Mouse (Mus musculus) cerebellum, postnatal 25 days (tissue): Measurements from ENCODE around the gene Zfp937.
A peak's percentile ranks its signal among the peaks of the same experiment; 100 is the strongest.
"Not testable (repeated sequence)": the region's sequence is repeated elsewhere in the genome, so short reads cannot be mapped to it uniquely, and the experiment has no call there.

ENCODE experiments used
- DNase-seq, 2 experiments: peaks; one replicate each; pipeline ENCODE4 v3.0.0; 2021; ENCODE audit warnings: mixed read lengths in 2 of 2

Zfp937 gene

DNA sequence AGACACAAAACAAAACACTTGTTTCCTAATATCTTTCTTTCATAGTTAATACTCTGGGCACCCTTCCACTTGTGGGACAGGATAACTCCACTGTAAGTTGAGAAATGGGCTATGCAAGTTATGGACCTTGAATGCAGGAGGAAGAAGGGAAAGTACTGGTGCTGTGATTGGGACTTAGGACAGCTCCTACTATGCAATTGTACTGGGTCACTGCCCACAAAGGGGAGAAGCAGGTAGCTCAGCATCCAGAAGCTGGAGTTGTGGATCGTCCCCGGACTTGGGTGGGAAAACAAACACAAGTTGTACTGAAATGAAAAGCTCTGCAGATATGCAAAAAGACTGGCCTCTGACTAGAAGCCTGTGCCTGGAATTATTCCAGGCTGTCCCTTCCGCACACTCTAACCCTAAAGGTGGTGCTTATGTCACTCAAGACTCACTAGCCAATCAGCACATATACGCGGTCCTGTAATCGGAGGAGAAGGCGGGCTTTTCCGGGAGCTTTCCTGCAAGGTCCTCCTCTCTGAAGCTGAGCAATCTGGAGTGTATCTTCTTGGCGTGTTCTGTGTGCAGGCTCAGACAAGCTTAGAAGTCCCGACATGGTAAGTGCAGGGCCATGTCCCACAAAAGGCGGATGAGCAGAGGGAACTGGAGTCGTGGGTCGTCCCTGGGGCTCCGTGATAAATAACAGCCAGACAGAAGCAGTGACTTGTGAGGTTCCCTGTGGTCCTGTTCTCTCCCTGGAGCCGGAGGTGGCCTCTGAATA, at the start of gene Zfp937:
TSS of gene Zfp937 (plus strand) at position 474 of the 763 bp plus-strand sequence.
- peak; percentile 78 to 82 for DNase-seq

DNA sequence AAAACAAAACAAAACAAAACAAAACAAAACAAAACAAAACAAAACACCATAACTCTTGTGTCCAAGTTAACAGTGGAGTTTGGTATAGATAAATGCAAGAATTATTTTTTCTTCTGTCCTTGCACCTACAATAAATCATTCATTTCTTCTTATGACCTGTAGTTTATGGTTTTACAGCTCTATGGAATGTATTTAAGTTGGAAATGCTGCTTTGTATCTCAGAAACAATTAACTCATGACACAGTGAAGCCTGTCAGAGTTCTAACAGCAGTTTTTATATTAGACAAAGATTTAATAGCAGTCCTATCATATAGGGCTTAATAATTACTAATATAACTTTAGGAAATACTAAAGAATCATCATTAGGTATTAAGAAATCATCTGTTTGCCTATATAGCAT, 44.0 kb upstream of the Zfp937 start:
- DNase-seq, result no peak

DNA sequence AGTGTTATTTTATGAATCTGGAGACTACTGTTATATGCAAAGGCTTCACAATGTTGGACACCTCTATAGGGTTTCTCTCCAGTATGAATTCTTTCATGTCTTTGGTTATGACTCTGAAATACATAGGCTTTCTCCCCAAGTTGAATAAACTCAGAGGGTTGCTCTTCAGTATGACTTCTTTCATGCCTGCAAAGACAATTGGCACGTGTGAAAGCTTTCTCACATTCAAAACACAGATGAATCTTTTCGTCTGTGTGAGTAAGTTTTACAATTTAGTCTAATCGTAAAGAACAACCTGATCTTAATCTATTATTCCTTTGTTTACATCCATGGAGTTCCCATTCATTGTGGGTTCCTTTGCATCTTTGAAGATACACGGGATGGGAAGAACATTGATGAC, 38.3 kb upstream of the Zfp937 start, which contains the start of gene Gm10770:
TSS of gene Gm10770 (minus strand) at position 101 of the 400 bp plus-strand sequence.
- not testable (repeated sequence) for DNase-seq

DNA sequence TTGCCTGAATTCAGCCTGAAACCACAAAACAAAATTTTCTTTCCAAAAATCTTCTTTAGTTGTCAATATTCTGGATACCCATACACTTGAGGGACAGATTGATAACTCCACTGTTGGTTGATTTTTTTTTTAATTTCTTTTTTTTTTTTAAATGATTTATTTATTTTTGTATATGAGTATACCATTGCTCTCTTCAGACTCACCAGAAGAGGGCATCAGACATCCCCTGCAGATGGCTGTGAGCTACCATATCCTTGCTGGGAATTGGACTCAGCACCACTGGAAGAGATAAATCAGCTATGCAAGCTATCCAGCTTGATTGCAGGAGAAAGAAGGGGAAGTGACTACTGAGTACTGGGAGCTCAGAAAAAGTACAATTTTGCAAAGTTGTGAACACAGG, 36.8 kb upstream of the Zfp937 start:
- not testable (repeated sequence) for DNase-seq

DNA sequence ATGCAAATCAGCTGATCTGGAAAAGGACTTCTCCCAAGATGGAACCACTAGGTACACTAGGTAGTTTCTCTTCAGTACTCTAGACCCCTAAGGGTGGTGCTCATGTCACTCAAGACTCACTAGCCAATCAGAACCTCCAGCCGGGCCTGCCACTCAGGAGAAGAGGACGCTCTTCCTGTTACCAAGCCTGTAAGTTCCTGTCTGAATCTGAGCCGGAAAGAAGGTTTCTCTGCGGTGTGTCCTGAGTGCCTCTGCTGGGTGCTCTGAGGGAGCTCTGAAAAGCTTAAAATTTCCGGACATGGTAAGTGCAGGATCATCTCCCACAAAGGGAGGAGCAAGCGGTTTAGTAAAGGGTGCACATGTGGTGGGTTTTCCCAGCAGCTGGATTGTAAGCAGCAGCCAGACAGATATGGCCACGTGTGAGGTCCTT, 36.3 kb upstream of the Zfp937 start, which contains the start of gene Gm14139:
TSS of gene Gm14139 (plus strand) at position 186 of the 430 bp plus-strand sequence.
- not testable (repeated sequence) for DNase-seq

DNA sequence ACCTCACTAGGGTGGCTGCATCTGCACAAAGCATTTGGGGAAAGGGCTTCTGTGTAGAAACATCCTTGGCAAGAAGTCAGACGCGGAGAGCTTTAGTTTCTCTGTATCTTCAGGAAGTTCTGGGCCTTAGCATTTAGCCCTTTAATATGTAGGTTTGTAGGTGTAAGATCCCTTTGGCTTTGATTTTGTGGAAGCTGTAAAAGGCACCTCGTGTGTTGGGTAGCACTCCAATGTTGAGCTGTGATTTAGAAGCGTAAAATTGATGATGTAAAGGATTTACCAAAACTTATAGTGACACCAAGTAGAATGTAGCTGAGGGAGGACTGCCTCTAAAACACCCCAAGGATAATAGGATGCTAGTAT, 471 bp downstream of the Zfp937 start:
- DNase-seq, result not testable (repeated sequence)

DNA sequence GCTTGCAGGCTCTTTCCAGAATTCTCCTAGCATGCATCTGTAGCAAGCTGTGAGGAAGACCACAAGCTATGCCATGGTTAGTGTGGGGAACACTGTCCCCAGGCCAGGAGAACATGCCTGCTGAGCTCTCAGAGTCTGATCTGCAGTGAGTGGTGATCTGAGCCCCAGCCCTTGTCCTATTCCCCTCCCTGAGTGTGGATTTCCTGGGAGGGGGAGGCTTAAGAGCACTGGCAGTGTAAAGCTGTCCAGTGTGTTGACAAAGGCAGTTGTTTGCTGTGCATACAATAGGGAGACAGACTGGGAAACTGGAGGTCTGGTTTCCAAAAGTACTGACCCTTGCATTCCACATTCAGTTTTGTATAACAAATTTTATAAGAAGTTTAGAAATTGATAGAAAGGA, 5.4 kb downstream of the Zfp937 start:
- DNase-seq, result not testable (repeated sequence)

DNA sequence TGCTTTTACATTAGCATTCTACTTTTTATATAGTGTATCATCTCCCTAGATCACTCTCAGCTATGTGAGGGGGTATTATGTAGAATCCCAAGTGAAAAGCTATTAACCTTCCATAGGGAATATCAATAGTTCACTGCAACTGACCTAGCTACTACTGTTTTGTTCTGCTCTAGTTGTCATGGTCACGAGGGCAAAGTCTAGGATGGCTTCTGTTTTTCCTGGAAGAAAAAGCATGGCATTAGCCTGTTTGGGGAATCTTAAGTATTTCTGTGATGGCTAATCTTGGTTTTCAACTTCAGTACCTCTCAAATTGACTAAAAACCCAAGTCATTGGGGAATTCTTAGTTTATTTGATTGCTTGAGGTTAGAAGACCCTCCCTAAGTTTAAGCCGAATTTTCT, 25.3 kb downstream of the Zfp937 start:
- no peak for DNase-seq

DNA sequence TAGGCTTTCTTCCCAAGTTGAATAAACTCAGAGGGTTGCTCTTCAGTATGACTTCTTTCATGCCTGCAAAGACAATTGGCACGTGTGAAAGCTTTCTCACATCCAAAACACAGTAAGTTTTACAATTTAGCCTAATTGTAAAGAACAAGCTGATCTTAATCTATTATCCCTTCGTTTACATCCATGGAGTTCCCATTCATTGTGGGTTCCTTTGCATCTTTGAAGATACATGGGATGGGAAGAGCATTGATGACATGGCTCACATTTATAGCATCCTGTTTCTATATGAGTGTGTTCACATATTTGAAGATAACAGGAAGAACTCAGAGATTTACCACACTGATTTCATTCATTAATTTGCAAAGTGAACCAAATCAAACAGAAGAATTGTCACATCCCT, 37.6 kb downstream of the Zfp937 start, which contains the start of gene Gm21994:
TSS of gene Gm21994 (minus strand) at position 101 of the 400 bp plus-strand sequence.
- DNase-seq, result not testable (repeated sequence)

DNA sequence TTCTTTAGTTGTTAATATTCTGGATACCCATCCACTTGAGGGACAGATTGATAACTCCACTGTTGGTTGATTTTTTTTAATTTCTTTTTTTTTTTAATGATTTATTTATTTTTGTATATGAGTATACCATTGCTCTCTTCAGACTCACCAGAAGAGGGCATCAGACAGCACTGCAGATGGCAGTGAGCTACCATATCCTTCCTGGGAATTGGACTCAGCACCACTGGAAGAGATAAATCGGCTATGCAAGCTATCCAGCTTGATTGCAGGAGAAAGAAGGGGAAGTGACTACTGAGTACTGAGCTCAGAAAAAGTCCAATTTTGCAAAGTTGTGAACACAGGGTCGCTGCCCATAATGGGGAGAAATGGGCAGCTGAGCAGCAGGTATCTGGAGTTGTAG, 39.0 kb downstream of the Zfp937 start:
- DNase-seq, result not testable (repeated sequence)

DNA sequence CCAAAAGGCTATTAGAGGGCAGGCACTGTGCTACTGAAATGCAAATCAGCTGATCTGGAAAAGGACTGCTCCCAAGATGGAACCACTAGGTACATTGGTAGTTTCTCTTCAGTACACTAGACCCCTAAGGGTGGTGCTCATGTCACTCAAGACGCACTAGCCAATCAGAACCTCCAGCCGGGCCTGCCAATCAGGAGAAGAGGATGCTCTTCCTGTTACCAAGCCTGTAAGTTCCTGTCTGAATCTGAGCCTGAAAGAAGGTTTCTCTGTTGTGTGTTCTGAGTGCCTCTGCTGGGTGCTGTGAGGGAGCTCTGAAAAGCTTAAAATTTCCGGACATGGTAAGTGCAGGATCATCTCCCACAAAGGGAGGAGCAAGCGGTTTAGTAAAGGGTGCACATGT, 39.4 kb downstream of the Zfp937 start, which contains the start of gene Gm14124:
TSS of gene Gm14124 (plus strand) at position 227 of the 400 bp plus-strand sequence.
- not testable (repeated sequence) for DNase-seq
